Mouse (Mus musculus) intestine, embryonic 14.5 days (tissue): Measurements from ENCODE around the gene Olfr449. TPM values are rescaled to one million over a fixed set of nuclear protein-coding genes. Genes with fewer than 3 reads are reported as not detected.

ENCODE experiments used
- ATAC-seq: fragments of 200-750 bp; cut with Nextera tagmentation; replicated peaks from 2 replicates; pipeline ENCODE4 v1.8.0; 2017; ENCODE audit warnings: low read depth, moderate number of reproducible peaks, moderate TSS enrichment, moderate library complexity; ENCODE audit not compliant: low FRiP score, low TSS enrichment
- DNase-seq: peaks from one replicate; pipeline ENCODE4 v3.0.0-alpha.2; 2018; ENCODE audit warnings: low spot score
- H3K27ac ChIP-seq: fragments of 300-500 bp; sonication (generic); 2 replicates; pipeline ENCODE4 v1.5.1; 2014; ENCODE audit warnings: low read depth, mild to moderate bottlenecking, control low read depth
- H3K27me3 ChIP-seq: fragments of 300-500 bp; sonication (generic); replicated peaks from 2 replicates; pipeline ENCODE4 v1.6.1; 2014; ENCODE audit warnings: low read length, control low read depth; ENCODE audit not compliant: control insufficient read depth, insufficient read depth
- H3K36me3 ChIP-seq: fragments of 300-500 bp; sonication (generic); 2 replicates; pipeline ENCODE4 v1.6.1; 2014; ENCODE audit warnings: low read length, control low read depth; ENCODE audit not compliant: control insufficient read depth, insufficient read depth
- H3K4me1 ChIP-seq: fragments of 300-500 bp; sonication (generic); replicated peaks from 2 replicates; pipeline ENCODE4 v1.6.1; 2014; ENCODE audit warnings: low read length, control low read depth, mixed read lengths; ENCODE audit not compliant: control insufficient read depth, insufficient read depth
- H3K4me2 ChIP-seq: fragments of 300-500 bp; sonication (generic); 2 replicates; pipeline ENCODE4 v1.6.1; 2014; ENCODE audit warnings: low read length
- H3K4me3 ChIP-seq: fragments of 300-500 bp; sonication (generic); 2 replicates; pipeline ENCODE4 v1.5.1; 2014; ENCODE audit warnings: low read depth, low read length, control low read depth, mixed read lengths
- H3K9ac ChIP-seq: fragments of 300-500 bp; sonication (generic); 2 replicates; pipeline ENCODE4 v1.6.1; 2014; ENCODE audit warnings: mild to moderate bottlenecking, low read length
- H3K9me3 ChIP-seq: fragments of 300-500 bp; sonication (generic); 2 replicates; pipeline ENCODE4 v1.6.1; 2016; ENCODE audit warnings: low read length, control low read depth; ENCODE audit not compliant: control insufficient read depth
- polyA plus RNA-seq: library from polyadenylated mRNA; unstranded; fragments of >200 nt; fragmentation: Nextera tagmentation; extraction: Ambion mirVana; gene quantifications from 2 replicates; pipeline ENCODE4 v1.2.1, GENCODE M21; 2014

Gene Olfr449
- polyA plus RNA-seq, 1 experiment from 2014 or later: not detected

GRCm38 (mm10) chr6:42876323-42876722 is 42.1 kb downstream of the Olfr449 start:
- no peak for ATAC-seq
- no peak overlapping the region for H3K27ac ChIP-seq

More at GRCm38 (mm10) chr6:42876323-42876722, 42.1 kb downstream of the Olfr449 start:
- H3K9me3 ChIP-seq: no peaks in the 10 kb centered on the region
- DNase-seq: no peak
- H3K4me1 ChIP-seq: no peaks in the 10 kb centered on the region
- H3K27me3 ChIP-seq: no peaks in the 10 kb centered on the region
- H3K9ac ChIP-seq: no peak overlapping the region
- no peak overlapping the region for H3K4me2 ChIP-seq
- H3K36me3 ChIP-seq: no peaks in the 10 kb centered on the region
- H3K4me3 ChIP-seq: no peak overlapping the region

Other genes starting within 250 kb of the Olfr449 start
- not detected in 2 replicates for gene Tcaf3, start 236.7 kb upstream of the Olfr449 start, polyA plus RNA-seq
- gene Tcaf2, start 189.1 kb upstream of the Olfr449 start, polyA plus RNA-seq: 3.4 and 3.5 TPM in 2 replicates
- 77.1 and 85.5 TPM in 2 replicates for gene Tcaf1, start 124.3 kb upstream of the Olfr449 start, polyA plus RNA-seq
- not detected in 2 replicates for gene Olfr453, start 95.0 kb upstream of the Olfr449 start, polyA plus RNA-seq
- not detected in 2 replicates for gene Olfr38, start 78.0 kb upstream of the Olfr449 start, polyA plus RNA-seq
- gene Olfr452, start 49.3 kb upstream of the Olfr449 start, polyA plus RNA-seq: not detected in 2 replicates
- gene Olfr450, start 22.4 kb upstream of the Olfr449 start, polyA plus RNA-seq: not detected in 2 replicates
- gene Olfr448, start 56.1 kb downstream of the Olfr449 start, polyA plus RNA-seq: not detected in 2 replicates
- not detected in 2 replicates for gene Olfr447, start 74.5 kb downstream of the Olfr449 start, polyA plus RNA-seq
- not detected in 2 replicates for gene Olfr446, start 87.0 kb downstream of the Olfr449 start, polyA plus RNA-seq
- gene Olfr444, start 114.7 kb downstream of the Olfr449 start, polyA plus RNA-seq: not detected in 2 replicates